Mouse (Mus musculus) kidney, adult 2 months (tissue): ENCODE measurements at regions not wholly inside any gene's neighbourhood (a gene's known extent, or its start where the extent isn't known, plus 50 kb on each side); places are given as distances from the start of the nearest gene placed in this dataset.

ENCODE experiments used
- CTCF ChIP-seq: fragments of 200-500 bp; conservative IDR thresholded peaks from 2 replicates; pipeline ENCODE4 v1.5.1; 2011; ENCODE audit warnings: low read depth, mild to moderate bottlenecking, control low read depth, low read length, moderate library complexity, mixed read lengths; ENCODE audit not compliant: insufficient read depth, insufficient read length
- POLR2A ChIP-seq: fragments of 200-500 bp; IDR thresholded peaks from one replicate; pipeline ENCODE4 v1.6.1; 2011; ENCODE audit warnings: low read depth, low read length, control low read depth

- TF ChIP-seq POLR2A (no peak), CTCF (no peak)
Measured at GRCm38 (mm10) chr15:60119926-60120325, 103.5 kb upstream of the 4933412E24Rik start.
